Mouse (Mus musculus) cerebellum, adult 2 months (tissue): ENCODE measurements around the gene Esm1. TPM values are rescaled to one million over a fixed set of nuclear protein-coding genes. Genes with fewer than 3 reads are reported as not detected.
"Not testable (repeated sequence)": the region's sequence is repeated elsewhere in the genome, so short reads cannot be mapped to it uniquely, and the experiment has no call there.

Source experiments
- DNase-seq, 2 experiments: peaks; one replicate each; pipeline ENCODE4 v3.0.0; 2021
- H3K27ac ChIP-seq: fragments of 200-500 bp; 2 replicates; pipeline ENCODE4 v1.5.1; 2012; ENCODE audit warnings: low read length, control low read depth, inconsistent platforms; ENCODE audit not compliant: insufficient read depth
- H3K27me3 ChIP-seq: fragments of 200-500 bp; 2 replicates; pipeline ENCODE4 v1.6.1; 2012; ENCODE audit warnings: inconsistent platforms, mild to moderate bottlenecking, low read length, moderate library complexity; ENCODE audit not compliant: control insufficient read depth, insufficient read depth
- H3K4me1 ChIP-seq: fragments of 200-500 bp; 2 replicates; pipeline ENCODE4 v1.6.1; 2011; ENCODE audit warnings: low read length; ENCODE audit not compliant: control insufficient read depth, insufficient read depth
- H3K4me3 ChIP-seq: fragments of 200-500 bp; replicated peaks from 2 replicates; pipeline ENCODE3; 2011; ENCODE audit warnings: mild to moderate bottlenecking, low read depth, low read length, control low read depth; ENCODE audit not compliant: insufficient read depth
- CTCF ChIP-seq: fragments of 200-500 bp; IDR thresholded peaks from 2 replicates; pipeline ENCODE4 v1.5.1; 2011; ENCODE audit warnings: low read depth, mild to moderate bottlenecking, control low read depth, low read length, moderate library complexity, borderline replicate concordance; ENCODE audit not compliant: insufficient read depth
- POLR2A ChIP-seq: fragments of 200-500 bp; IDR thresholded peaks from 2 replicates; pipeline ENCODE4 v1.6.1; 2011; ENCODE audit warnings: low read length, control low read depth, borderline replicate concordance; ENCODE audit not compliant: insufficient read depth
- WGBS: fragments of 180-500 bp; shearing (Covaris S2); methylation state at CpG from one replicate; pipeline ENCODE4 v1.1.7; 2018; 5-methylcytosine and 5-hydroxymethylcytosine counted together
- polyA plus RNA-seq: library from polyadenylated mRNA; depleted of rRNA; stranded (reverse); fragments of >200 nt; gene quantifications from 2 replicates; pipeline ENCODE4 v1.2.3, GENCODE M21; 2012

Esm1 gene
- polyA plus RNA-seq, 1 experiment: 0.07 TPM

DNA sequence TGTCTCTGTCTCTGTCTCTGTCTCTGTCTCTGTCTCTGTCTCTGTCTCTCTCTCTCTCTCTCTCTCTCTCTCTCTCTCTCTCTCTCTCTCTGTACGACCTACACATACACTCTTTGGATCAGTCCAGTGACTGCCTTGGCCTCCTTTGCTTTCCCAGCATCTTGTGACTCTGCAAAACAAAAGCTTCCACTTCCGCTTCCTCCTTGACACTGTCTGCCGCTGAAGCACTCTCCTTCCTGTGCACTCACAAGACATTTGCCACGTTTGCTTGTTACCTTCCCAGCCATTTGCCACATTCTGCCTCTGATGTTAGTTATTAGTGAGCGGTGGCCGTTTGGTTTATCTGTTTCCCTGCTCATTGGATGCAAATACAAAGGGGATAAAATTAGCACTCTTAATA, 32.7 kb downstream of the Esm1 start:
- no peak for DNase-seq
- Histone ChIP-seq H3K27ac (no peak overlapping the region), H3K27me3 (no peaks in the 10 kb centered on the region), H3K4me3 (no peak overlapping the region), H3K4me1 (no peaks in the 10 kb centered on the region)
- 57% methylated on average over 6 of the region's 6 CpGs for WGBS
- TF ChIP-seq POLR2A: no peak
- TF ChIP-seq CTCF: no peak

GRCm38 (mm10) chr13:113245025-113245424, 35.6 kb downstream of the Esm1 start:
- 80% methylated on average over 8 of the region's 8 CpGs for WGBS
- DNase-seq: no peak
- no peak for TF ChIP-seq CTCF
- no peak for TF ChIP-seq POLR2A
- no peak overlapping the region for H3K4me3 ChIP-seq
- H3K27ac ChIP-seq: no peak overlapping the region
- H3K27me3 ChIP-seq: no peaks in the 10 kb centered on the region
- no peaks in the 10 kb centered on the region for H3K4me1 ChIP-seq

GRCm38 (mm10) chr13:113252580-113252979, 43.1 kb downstream of the Esm1 start:
- not testable (repeated sequence) for H3K27me3 ChIP-seq, DNase-seq, H3K4me1 ChIP-seq, H3K27ac ChIP-seq, H3K4me3 ChIP-seq
- WGBS: 66% methylated on average over 7 of the region's 7 CpGs

DNA sequence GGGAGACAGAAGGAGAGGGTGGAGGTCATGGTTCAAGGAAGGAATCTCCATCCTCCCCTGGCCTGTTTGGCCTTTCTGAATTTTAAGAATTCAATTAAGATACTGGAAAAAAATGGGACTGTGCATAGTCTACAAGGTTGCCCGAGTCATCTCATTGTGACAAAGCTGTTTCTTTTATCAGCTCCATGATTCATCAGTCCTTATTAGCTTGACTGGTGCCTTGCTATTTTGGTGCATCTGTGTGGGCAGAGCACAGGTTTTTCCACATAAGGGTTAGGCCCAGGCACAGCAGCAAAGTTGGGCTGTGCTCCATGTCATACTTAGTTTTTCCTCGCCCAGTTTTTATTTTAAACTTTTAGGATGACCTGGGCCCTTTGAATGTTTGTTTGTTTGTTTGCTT, 47.3 kb downstream of the Esm1 start:
- no peak for DNase-seq
- no peak for TF ChIP-seq CTCF
- H3K4me1 ChIP-seq: no peaks in the 10 kb centered on the region
- WGBS: 93% methylated on average over 2 of the region's 2 CpGs
- no peaks in the 10 kb centered on the region for H3K27me3 ChIP-seq
- H3K27ac ChIP-seq: no peak overlapping the region
- H3K4me3 ChIP-seq: no peak overlapping the region

DNA sequence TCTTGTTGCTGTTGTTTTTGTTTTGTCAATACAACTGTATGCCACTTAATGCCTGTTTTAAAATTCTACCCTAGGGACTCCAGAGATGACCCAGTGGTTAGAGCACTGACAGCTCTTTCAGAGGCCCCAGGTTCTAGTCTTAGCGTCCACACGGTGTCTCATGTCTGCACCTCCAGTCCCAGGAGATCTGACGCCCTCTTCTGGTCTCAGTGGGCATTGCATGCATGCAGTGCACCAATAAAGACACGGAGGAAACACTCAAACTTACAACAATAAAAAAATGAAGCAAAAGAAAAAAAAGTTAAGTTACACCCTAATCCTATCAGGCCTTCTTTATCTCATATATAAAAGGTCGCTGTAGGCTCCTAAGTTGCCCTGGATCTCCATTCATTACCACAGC, 47.7 kb downstream of the Esm1 start:
- H3K4me3 ChIP-seq: no peak overlapping the region
- TF ChIP-seq POLR2A (no peak), CTCF (no peak)
- H3K4me1 ChIP-seq: no peaks in the 10 kb centered on the region
- no peak overlapping the region for H3K27ac ChIP-seq
- no peak for DNase-seq
- 46% methylated on average over 5 of the region's 5 CpGs for WGBS
- H3K27me3 ChIP-seq: no peaks in the 10 kb centered on the region

GRCm38 (mm10) chr13:113259237-113259636, 49.8 kb downstream of the Esm1 start:
- TF ChIP-seq CTCF (no peak), POLR2A (no peak)
- WGBS: 90% methylated on average over 5 of the region's 5 CpGs

DNA sequence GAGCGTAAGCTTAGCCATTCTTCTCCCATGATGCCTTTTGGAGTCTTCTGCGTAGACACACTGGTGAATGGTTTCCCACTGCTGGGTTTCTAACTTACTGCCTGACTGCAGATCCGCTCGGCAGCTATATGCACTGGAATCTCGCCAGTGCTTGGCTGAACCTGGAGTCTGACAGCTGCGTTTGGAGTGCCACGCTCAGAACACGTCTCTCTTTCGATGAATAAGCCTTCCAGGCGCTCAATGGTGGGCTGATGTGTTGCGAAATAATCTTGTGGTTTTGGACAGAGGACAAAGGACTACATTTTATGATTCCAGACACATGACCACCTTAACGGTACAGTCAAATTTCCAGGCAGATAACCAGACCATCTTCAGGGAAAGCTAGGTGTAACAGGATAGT, 53.4 kb downstream of the Esm1 start:
- Histone ChIP-seq H3K4me3 (no peak overlapping the region), H3K27ac (no peak overlapping the region), H3K4me1 (no peaks in the 10 kb centered on the region), H3K27me3 (no peaks in the 10 kb centered on the region)
- no peak for TF ChIP-seq CTCF
- TF ChIP-seq POLR2A: no peak
- WGBS: 4% methylated on average over 12 of the region's 12 CpGs
- no peak for DNase-seq

More at GRCm38 (mm10) chr13:113259237-113259636, 49.8 kb downstream of the Esm1 start:
- no peak overlapping the region for H3K4me3 ChIP-seq
- no peaks in the 10 kb centered on the region for H3K27me3 ChIP-seq
- DNase-seq: no peak
- no peak overlapping the region for H3K27ac ChIP-seq
- H3K4me1 ChIP-seq: no peaks in the 10 kb centered on the region

GRCm38 (mm10) chr13:113265257-113265656, 55.8 kb downstream of the Esm1 start:
- TF ChIP-seq POLR2A (no peak), CTCF (peak; percentile 8; the same call in 1 of the 2 replicates)
- Histone ChIP-seq H3K4me1 (no peaks in the 10 kb centered on the region), H3K27me3 (no peaks in the 10 kb centered on the region), H3K27ac (no peak overlapping the region), H3K4me3 (no peak overlapping the region)
- DNase-seq: no peak
- 24% methylated on average over 13 of the region's 13 CpGs for WGBS

DNA sequence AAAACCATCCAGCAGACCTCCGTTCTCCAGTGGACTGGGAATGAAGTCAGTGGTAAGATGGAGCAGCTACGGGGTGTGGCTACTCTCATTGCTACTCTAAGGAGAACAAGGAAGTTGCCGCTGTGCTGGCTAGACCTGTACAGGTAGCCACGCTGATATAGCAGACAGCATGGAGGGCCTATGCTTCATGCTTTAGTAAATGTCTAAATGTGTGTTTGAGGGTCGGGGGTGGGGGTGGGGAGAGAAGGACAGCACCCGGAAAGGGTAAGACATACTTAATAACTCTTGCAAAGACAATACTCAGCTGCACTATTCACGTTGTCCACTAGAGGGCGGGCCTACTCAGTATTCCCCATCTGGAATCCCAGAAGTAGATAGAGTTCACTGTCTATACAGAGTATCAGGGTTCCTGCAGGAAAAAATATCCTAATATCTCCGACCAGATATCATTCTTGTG, 57.1 kb downstream of the Esm1 start:
- Histone ChIP-seq H3K4me1 (no peaks in the 10 kb centered on the region), H3K27me3 (no peaks in the 10 kb centered on the region), H3K27ac (no peak overlapping the region), H3K4me3 (no peak overlapping the region)
- DNase-seq: peak; percentile 47 to 61
- 27% methylated on average over 9 of the region's 9 CpGs for WGBS
- TF ChIP-seq CTCF: peak; percentile 63; the same call in 1 of the 2 replicates
- TF ChIP-seq POLR2A: no peak
